Mouse (Mus musculus): Measurements from ENCODE around the gene Zswim3. TPM values are rescaled to one million over a fixed set of nuclear protein-coding genes. Genes with fewer than 3 reads are reported as not detected.
"Not testable (repeated sequence)": the region's sequence is repeated elsewhere in the genome, so short reads cannot be mapped to it uniquely, and the experiment has no call there.

Gene Zswim3
- total RNA-seq, 2 experiments from 2014 or later = 8.9 to 9.4 TPM

GRCm38 (mm10) chr2:164835164-164835563 is 30.3 kb downstream of the Zswim3 start:
- DNase-seq (ENCODE audit: low spot score in 2 of 2) = no peak

- no peak for DNase-seq (ENCODE audit: low spot score in 2 of 2)
These were observed 40.9 kb downstream of the Zswim3 start for GRCm38 (mm10) chr2:164845782-164846181.

DNA sequence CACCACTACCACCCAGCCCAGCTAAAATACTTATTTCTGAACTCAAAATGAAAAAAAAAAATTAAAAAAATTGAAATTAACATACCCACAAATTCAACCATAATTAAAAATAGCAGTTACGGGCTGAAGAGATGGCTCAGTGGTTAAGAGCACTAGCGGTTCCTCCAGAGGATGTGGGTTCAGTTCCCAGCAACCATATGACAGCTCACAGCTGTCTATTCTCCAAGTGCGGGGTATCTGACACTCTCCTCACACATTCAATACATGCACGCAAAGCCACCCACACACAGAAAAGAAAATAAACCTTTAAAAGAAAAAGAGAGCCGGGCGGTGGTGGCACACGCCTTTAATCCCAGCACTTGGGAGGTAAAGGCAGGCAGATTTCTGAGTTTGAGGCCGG is 45.2 kb downstream of the Zswim3 start:
- no peak for DNase-seq (ENCODE audit: low spot score in 2 of 2)

DNA sequence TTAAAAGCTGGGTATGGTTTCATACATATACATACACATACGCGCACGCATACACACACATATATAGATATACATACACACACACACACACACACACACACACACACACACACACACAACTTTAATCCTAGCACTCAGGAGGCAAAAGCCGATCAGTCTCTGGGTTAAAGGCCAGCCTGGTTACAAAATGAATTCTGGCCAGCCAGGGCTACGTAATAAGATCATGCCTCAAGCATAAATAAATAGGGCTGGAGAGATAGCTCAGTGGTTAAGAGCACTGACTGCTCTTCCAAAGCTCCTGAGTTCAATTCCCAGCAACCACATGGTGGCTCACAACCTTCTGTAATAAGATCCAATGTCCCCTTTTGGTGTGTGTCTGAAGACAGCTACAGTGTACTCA is 50.7 kb downstream of the Zswim3 start:
- DNase-seq (ENCODE audit: low spot score in 2 of 2) = not testable (repeated sequence)

DNA sequence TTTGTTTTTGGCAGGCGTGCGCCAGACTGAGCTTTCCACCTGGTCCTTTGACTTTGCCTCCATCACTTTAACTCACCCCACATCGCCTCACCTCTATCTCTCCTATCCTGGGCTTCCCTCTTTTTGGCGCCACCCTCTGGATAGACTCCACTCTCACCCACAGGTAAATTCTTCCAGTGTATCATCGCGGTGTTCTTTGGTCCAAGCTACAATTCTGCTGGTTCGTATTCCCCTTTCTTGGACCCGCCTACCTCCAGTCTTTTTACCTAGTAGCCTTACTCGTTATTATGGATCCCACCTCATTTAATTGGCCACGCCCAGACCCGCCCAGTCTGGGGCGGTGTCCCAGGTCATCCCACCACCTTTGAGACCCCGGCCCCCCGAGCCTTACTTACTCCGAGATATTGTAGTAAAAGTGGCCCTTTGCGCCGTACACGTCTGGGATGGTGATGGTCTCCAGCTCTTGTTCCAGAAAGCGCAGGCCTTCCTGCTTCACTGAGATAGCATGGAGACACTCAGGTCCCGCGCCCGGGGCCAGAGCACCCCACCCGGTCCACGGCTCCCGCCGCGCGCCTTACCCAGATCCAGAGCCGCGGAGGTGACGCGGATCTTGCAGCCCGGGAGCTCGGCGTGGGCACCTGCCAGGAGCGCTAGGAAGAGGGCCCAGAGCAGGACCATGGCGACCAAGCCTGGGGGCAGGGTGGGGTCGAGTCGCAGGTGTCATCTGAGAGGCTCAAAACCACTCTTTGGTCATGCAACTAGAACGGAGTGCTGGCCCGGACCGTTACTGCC is 51.6 kb downstream of the Zswim3 start:
- DNase-seq (ENCODE audit: low spot score in 2 of 2) = no peak

GRCm38 (mm10) chr2:164857101-164857821 is 52.4 kb downstream of the Zswim3 start, which contains the start of gene Pltp:
Gene Pltp, minus strand, starts transcription at chr2:164857711.
- DNase-seq (ENCODE audit: low spot score in 2 of 2) = peak; percentile 44 to 46

GRCm38 (mm10) chr2:164857842-164858553 is 53.1 kb downstream of the Zswim3 start:
- no peak for DNase-seq (ENCODE audit: low spot score in 2 of 2)

- DNase-seq (ENCODE audit: low spot score in 2 of 2) = no peak
These were observed 54.3 kb downstream of the Zswim3 start for GRCm38 (mm10) chr2:164859155-164859554.

GRCm38 (mm10) chr2:164859640-164860432 is 54.9 kb downstream of the Zswim3 start:
- no peak for DNase-seq (ENCODE audit: low spot score in 2 of 2)

GRCm38 (mm10) chr2:164861094-164861493 is 56.2 kb downstream of the Zswim3 start:
- no peak for DNase-seq (ENCODE audit: low spot score in 2 of 2)

- DNase-seq (ENCODE audit: low spot score in 2 of 2) = no peak
These were observed 57.4 kb downstream of the Zswim3 start for GRCm38 (mm10) chr2:164862179-164862861.

GRCm38 (mm10) chr2:164863411-164863810 is 58.5 kb downstream of the Zswim3 start:
- not testable (repeated sequence) for DNase-seq (ENCODE audit: low spot score in 2 of 2)

DNA sequence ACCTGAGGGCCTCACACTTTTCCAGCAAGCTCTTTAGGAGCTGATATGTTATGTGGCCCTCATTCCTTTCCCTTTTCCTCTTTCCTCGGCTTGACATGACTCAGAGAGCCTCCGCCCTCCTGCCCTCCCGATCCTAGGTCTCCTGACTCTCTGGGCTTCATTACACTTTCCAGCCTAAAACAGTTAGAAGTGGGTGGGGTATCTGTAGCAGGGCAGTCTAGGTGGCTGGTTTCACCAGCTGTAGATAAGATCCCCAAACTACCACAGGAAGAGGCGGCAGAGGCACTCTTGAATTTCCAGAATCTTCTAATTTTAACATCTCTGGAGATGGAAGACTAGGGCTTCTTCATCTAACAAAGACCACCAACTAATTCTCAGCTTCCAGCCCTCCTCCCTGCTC is 59.7 kb downstream of the Zswim3 start:
- no peak for DNase-seq (ENCODE audit: low spot score in 2 of 2)

GRCm38 (mm10) chr2:164866741-164867551 is 62.0 kb downstream of the Zswim3 start:
- no peak for DNase-seq (ENCODE audit: low spot score in 2 of 2)

DNA sequence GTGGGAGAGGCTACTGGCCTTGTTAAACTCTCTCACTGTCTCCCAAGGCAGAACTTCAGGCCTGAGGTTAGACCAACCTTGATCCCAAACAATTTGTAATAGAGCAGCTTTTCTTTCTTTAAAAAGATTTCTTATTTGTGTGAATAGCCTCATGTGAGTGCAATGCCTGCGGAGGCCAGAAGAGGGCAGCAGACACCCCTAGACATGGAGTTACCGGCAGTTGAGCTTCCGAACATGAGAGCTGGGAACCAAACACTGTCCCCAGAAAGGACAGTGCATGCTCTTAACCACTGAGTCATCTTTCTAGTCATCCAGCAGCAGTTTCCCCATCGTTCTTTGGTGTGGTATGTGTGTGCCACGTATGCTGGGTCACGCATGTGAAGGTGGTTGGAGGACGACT is 62.7 kb downstream of the Zswim3 start:
- no peak for DNase-seq (ENCODE audit: low spot score in 2 of 2)

DNA sequence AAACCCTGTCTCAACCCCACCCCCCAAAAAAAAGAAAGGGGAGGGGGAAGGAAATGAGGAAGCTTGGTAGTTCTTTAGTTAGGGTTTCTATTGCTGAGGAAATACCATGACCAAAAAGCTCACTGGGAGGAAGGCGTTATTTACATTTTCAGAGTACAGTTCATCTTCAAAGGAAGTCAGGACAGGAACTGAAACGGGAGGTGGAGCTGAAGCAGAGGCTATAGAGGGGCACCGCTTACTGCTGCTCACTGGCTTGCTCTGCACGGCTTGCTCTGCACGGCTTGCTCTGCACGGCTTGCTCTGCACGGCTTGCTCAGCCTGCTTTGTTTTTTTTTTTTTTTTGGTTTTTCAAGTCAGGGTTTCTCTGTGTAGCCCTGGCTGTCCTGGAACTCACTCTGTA is 63.6 kb downstream of the Zswim3 start:
- DNase-seq (ENCODE audit: low spot score in 2 of 2) = no peak

Data from layer of hippocampus, postnatal 10 days (tissue).